ENCODE assay signal across 16 mouse cellular contexts in genomic region chr2:22784186-22784585, GRCm38 (mm10). TPM values are rescaled to one million over a fixed set of nuclear protein-coding genes. Genes with fewer than 3 reads are reported as not detected.
DNase-seq lines count a peak whose midpoint lies in the region; ATAC-seq and TF ChIP-seq lines count a peak whose summit lies in the region.
"Had no signal": no experiment of that assay in that cellular context is flagged by ENCODE, and none has a peak within 500 bp of the region (broad histone marks: within the 10 kb centered on the region; RNA-seq: fewer than 3 reads in every experiment).

No protein-coding gene starts in this region.

- H3K27me3 ChIP-seq in thymus, adult 2 months (ENCODE audit: control insufficient read depth, insufficient read depth, low read length) = no peaks in the 10 kb centered on the region
- H3K27me3 ChIP-seq in kidney, embryonic 14.5 days (ENCODE audit: control insufficient read depth, insufficient read depth, low read length) = no peaks in the 10 kb centered on the region
- H3K27me3 ChIP-seq: intestine, embryonic 15.5 days; limb, embryonic 15.5 days had no signal

- WGBS in thymus, adult 2 months = 5% methylated on average over 3 of the region's 3 CpGs
- 79% methylated on average over 3 of the region's 3 CpGs for WGBS in kidney, embryonic 14.5 days

- no peaks in the 10 kb centered on the region for H3K9me3 ChIP-seq in kidney, embryonic 14.5 days (ENCODE audit: control insufficient read depth, low read length)
- H3K9me3 ChIP-seq: intestine, embryonic 15.5 days; limb, embryonic 15.5 days had no signal

- H3K4me2 ChIP-seq in kidney, embryonic 14.5 days (replicated peaks; ENCODE audit: low read depth, low read length) = no peak overlapping the region
- H3K4me2 ChIP-seq: intestine, embryonic 15.5 days; limb, embryonic 15.5 days; lung, embryonic 14.5 days had no signal

- H3K9ac ChIP-seq in kidney, embryonic 14.5 days (ENCODE audit: low read depth, low read length) = no peak overlapping the region
- H3K9ac ChIP-seq: intestine, embryonic 15.5 days; limb, embryonic 15.5 days; lung, embryonic 14.5 days had no signal

- H3K27ac ChIP-seq in thymus, adult 2 months (ENCODE audit: control insufficient read depth, insufficient read depth, low read length) = peak overlapping the region; percentile 100
- H3K27ac ChIP-seq in kidney, embryonic 14.5 days (ENCODE audit: low read depth, low read length) = no peak overlapping the region
- H3K27ac ChIP-seq: intestine, embryonic 15.5 days; limb, embryonic 15.5 days; stomach, postnatal 0 days had no signal

- ATAC-seq in activated CD4-positive, CD25-positive, alpha-beta regulatory T cell, adult 4 months = peak; percentile 94
- ATAC-seq in kidney, embryonic 14.5 days (ENCODE audit: low FRiP score, low TSS enrichment) = no peak
- ATAC-seq: intestine, embryonic 15.5 days had no signal

- TF ChIP-seq CTCF in thymus, adult 2 months (IDR thresholded peaks at IDR 0.05; ENCODE audit: borderline replicate concordance, control insufficient read depth, extremely low read depth, insufficient read depth, low read length, poor library complexity) = no peak

- TF ChIP-seq POLR2A in thymus, adult 2 months (IDR thresholded peaks at IDR 0.05; ENCODE audit: control insufficient read depth, extremely low read depth, insufficient read depth, low read length, poor library complexity) = no peak

- DNase-seq in B cell, adult 2 months = peak; percentile 83 to 87
- peak; percentile 93 for DNase-seq in naive thymus-derived CD4-positive, alpha-beta T cell, adult 2 months (ENCODE audit: low read depth)
- peak; percentile 85 for DNase-seq in thymus, adult 2 months
- no peak for DNase-seq in layer of hippocampus, postnatal 14 days (ENCODE audit: low spot score in 2 of 2)
- no peak for DNase-seq in kidney, postnatal 25 days
- DNase-seq in kidney, postnatal 10 days = no peak
- DNase-seq: adrenal gland, postnatal 25 days; heart, postnatal 36 days; kidney, postnatal 36 days; lung, embryonic 14.5 days; midbrain, embryonic 14.5 days had no signal

- H3K4me3 ChIP-seq in thymus, adult 2 months (ENCODE audit: control insufficient read depth, insufficient read depth, low read length) = no peak overlapping the region
- no peak overlapping the region for H3K4me3 ChIP-seq in kidney, embryonic 14.5 days (ENCODE audit: low read length)
- H3K4me3 ChIP-seq: intestine, embryonic 15.5 days; limb, embryonic 15.5 days had no signal

- peaks cover 15% of the 10 kb centered on the region for H3K4me1 ChIP-seq in thymus, adult 2 months (replicated peaks; ENCODE audit: control insufficient read depth, insufficient read depth, low read length)
- no peaks in the 10 kb centered on the region for H3K4me1 ChIP-seq in kidney, embryonic 14.5 days (ENCODE audit: control insufficient read depth, insufficient read depth, low read length)
- H3K4me1 ChIP-seq: intestine, embryonic 15.5 days; limb, embryonic 15.5 days had no signal

- no peaks in the 10 kb centered on the region; the same call in 1 of the 2 replicates for H3K36me3 ChIP-seq in thymus, adult 2 months (ENCODE audit: control insufficient read depth, insufficient read depth, low read length)
- no peaks in the 10 kb centered on the region for H3K36me3 ChIP-seq in kidney, embryonic 14.5 days (ENCODE audit: control insufficient read depth, insufficient read depth, low read length)
- H3K36me3 ChIP-seq: intestine, embryonic 15.5 days; limb, embryonic 15.5 days had no signal

RNA-seq across cellular contexts. Expression of gene Apbb1ip, which starts 10.3 kb away (rescaled TPM):
- polyA plus RNA-seq in activated CD4-positive, CD25-positive, alpha-beta regulatory T cell, adult 4 months (2017; shearing (Covaris generic)) = 10 to 100 TPM; 77.8 to 94.9 TPM
- polyA plus RNA-seq in thymus, adult 2 months (2012; rRNA removed) = 45.2 and 52.3 TPM in 2 replicates
- polyA plus RNA-seq in kidney, embryonic 14.5 days (2014; fragmentation: Nextera tagmentation; extraction: Ambion mirVana) = 1.5 and 1.6 TPM in 2 replicates
- total RNA-seq in layer of hippocampus, postnatal 14 days (2021) = 1 to 10 TPM; 4.9 to 5.6 TPM

Comparison
In these comparisons a context has a peak if more than half of its experiments do, and no peak if none do; other contexts are left out.
1. DNase-seq: peak in B cell, adult 2 months (2 of 2), naive thymus-derived CD4-positive, alpha-beta T cell, adult 2 months (single experiment) and thymus, adult 2 months (single experiment); none in layer of hippocampus, postnatal 14 days (0 of 2), kidney, postnatal 25 days (0 of 2) and kidney, postnatal 10 days (single experiment).
2. RNA of gene Apbb1ip, which starts 10.3 kb away (polyA plus RNA-seq): 77.8 to 94.9 TPM in activated CD4-positive, CD25-positive, alpha-beta regulatory T cell, adult 4 months and 45.2 to 52.3 TPM in thymus, adult 2 months; 1.5 to 1.6 TPM in kidney, embryonic 14.5 days; every median in the first group is over 10 times any median in the second.